Mouse (Mus musculus): ENCODE results near the gene Hist4h4.

DNA sequence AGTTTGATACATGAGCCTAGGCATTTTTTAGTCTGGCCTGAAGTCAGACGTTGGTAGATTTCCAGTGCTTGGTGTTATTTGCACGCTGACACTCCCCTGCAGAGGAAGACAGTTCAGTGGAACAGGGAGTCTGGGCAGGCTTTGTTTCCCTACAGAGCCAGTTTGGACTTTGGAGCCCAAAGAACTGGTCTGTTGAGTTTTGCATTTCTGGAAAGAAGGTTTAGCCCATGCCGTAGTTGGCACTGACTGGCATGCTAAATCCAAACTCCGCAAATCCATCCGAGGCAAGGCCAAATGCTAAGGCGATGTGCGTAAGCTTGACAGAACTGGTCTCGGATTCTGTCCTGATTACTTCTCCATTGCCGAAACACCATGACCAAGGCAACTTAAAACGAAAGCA, 7.0 kb upstream of the Hist4h4 start:
- TF ChIP-seq POLR2A (IDR thresholded peaks at IDR 0.05; ENCODE audit: low read depth, low read length) (no peak), CTCF (IDR thresholded peaks at IDR 0.05; ENCODE audit: extremely low read depth, insufficient read length, insufficient replicate concordance, low read depth, low read length) (no peak)
